Mouse (Mus musculus) mammary gland, adult 2 months (tissue): Measurements from ENCODE around the gene Mrc2. TPM values are rescaled to one million over a fixed set of nuclear protein-coding genes. Genes with fewer than 3 reads are reported as not detected.

ENCODE experiments used
- polyA plus RNA-seq: library from polyadenylated mRNA; depleted of rRNA; stranded (reverse); fragments of >200 nt; gene quantifications from 2 replicates; pipeline ENCODE4 v1.2.3, GENCODE M21; 2012; ENCODE audit warnings: low replicate concordance; rRNA removed

Gene Mrc2
- 27.5 and 44.6 TPM in 2 replicates for polyA plus RNA-seq

DNA sequence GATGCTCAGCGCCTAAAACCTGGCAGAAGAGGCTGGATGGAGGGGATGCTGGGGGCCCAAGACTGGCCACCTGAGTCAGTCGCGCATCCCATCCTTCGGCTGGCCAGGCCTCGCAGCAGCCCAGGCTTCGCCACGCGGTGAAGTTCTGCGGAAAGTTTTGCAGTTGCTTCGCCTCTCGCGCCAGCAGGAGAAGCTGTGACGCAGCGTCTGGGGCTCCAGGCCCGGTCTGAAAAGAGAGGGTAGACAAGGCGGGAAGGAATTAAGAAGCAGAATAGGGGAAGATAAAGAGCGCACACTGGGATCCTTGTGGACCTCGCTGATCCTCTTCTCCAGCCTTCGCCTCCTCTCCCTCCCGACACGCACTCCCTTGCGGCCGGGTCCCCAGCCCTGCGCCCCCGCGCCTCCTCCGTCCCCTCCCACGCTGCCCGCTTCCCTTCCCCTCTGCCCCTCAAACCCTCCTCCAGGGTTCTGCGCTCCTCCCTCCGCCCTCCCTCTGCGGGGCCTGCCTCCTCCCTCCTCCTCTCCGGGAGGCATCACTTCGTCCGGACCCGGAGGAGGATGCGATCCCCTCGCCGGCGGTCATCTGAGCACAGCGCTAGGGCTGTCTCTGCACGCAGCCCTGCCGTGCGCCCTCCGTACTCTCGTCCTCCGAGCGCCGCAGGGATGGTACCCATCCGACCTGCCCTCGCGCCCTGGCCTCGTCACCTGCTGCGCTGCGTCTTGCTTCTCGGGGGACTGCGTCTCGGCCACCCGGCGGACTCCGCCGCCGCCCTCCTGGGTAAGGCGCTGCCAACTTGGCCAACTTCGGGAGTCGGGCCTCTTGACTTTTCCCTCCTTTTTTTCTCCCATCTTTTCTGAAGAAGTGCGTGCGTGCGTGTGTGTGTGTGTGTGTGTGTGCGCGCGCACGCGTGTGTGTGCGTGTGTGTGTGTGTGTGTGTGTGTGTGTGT, at the start of gene Mrc2:
Mrc2 (plus strand) TSS at position 520 of the 948 bp plus-strand sequence.

Other genes with a start within 250 kb of the Mrc2 start
- not detected in 2 replicates for gene Efcab3, start 229.1 kb upstream of the Mrc2 start, polyA plus RNA-seq
- 11.7 and 16.7 TPM in 2 replicates for gene Mettl2, start 166.2 kb upstream of the Mrc2 start, polyA plus RNA-seq
- gene Gm10842, start 145.8 kb upstream of the Mrc2 start, polyA plus RNA-seq: not detected in 2 replicates
- 9.7 and 19.6 TPM in 2 replicates for gene Tlk2, start 113.8 kb upstream of the Mrc2 start, polyA plus RNA-seq
- 0.08 and 0.13 TPM in 2 replicates for gene March10, start 164.1 kb downstream of the Mrc2 start, polyA plus RNA-seq